Mouse (Mus musculus) mammary gland, adult 2 months (tissue): Measurements from ENCODE around the gene Rsad2. TPM values are rescaled to one million over a fixed set of nuclear protein-coding genes. Genes with fewer than 3 reads are reported as not detected.

Experiments
- polyA plus RNA-seq: library from polyadenylated mRNA; depleted of rRNA; stranded (reverse); fragments of >200 nt; gene quantifications from 2 replicates; pipeline ENCODE4 v1.2.3, GENCODE M21; 2012; ENCODE audit warnings: low replicate concordance; rRNA removed

The Rsad2 gene
- 4.0 and 4.4 TPM in 2 replicates for polyA plus RNA-seq

DNA sequence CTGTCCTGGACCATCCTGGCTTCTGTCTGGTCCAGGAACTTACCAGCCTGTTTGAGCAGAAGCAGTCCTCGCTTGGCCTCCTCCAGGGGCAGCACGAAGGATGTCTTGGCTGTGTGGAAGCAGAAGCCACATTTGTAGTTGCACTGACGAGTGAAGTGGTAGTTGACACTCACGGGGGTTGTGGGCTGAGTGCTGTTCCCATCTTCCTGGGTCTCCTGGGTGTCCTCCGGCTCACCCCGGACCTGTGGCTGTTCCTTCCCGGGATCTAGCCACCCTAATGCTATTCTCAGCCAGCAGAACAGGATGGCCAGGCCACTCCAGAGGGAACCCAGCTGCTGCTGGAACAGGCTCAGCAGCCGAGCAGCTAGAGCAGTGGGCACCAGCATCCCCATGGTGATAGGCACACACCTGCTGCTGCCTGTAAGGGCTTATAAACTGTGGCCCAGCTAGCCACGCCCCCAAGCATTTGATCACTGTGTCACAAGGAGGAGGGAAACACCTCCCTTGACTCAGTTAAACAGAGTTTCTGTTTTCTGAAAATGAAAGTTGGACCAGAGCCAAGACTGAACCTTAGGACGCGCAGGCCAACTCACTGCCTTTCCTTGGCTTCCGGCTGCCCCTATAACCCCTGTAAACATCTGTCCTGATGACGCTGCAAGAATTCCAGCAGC is at the start of gene Rsad2:
Gene Rsad2 (minus strand): TSS at position 425 of the 671 bp plus-strand sequence.

DNA sequence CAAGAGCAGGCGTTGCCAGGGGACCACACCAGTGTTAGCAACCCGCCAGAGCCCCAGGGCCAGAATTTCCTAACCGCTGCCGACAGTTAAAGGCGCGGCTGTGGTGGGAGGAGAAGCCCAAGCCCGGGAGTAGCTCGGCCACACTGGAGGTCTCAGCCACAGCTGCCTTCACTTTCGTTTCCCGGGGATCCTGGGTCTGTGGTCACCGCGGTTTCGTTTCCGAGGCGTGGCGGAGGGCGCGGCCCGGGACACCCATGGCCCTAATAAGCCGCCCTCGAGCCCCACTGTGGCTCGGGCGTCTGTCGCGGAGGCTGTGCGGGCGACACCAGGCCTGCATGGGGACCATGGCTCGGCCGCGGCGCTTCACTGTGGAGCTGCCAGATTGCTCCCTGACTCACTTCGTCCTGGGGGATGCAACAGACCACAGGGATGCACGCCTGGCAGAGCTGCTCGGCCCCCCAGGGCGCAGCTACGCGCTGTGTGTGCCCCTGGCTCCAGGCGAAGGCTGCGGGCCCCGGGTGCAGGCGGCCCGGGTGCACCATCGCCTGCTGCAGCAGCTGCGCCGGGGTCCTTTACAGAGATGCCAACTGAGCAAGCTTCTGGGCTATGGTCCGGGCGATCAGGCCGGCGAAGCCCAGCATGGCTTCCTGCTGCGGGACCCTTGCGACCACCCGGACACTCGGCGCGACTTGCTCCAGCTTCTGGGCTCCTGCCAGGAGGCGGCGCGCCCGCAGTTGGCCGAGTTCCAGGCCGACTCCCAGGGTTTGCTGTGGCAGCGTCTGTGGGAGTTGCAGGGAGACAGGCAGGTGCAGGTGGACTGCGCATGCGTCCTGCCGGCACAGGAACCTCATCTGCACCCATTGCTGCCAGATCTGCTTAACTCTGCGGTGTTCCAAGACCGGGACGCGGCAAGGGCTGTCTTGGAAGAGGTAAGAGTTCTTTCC is 13.1 kb upstream of the Rsad2 start, which contains the start of gene Cmpk2:
Gene Cmpk2 (plus strand): TSS at position 107 of the 944 bp plus-strand sequence.

DNA sequence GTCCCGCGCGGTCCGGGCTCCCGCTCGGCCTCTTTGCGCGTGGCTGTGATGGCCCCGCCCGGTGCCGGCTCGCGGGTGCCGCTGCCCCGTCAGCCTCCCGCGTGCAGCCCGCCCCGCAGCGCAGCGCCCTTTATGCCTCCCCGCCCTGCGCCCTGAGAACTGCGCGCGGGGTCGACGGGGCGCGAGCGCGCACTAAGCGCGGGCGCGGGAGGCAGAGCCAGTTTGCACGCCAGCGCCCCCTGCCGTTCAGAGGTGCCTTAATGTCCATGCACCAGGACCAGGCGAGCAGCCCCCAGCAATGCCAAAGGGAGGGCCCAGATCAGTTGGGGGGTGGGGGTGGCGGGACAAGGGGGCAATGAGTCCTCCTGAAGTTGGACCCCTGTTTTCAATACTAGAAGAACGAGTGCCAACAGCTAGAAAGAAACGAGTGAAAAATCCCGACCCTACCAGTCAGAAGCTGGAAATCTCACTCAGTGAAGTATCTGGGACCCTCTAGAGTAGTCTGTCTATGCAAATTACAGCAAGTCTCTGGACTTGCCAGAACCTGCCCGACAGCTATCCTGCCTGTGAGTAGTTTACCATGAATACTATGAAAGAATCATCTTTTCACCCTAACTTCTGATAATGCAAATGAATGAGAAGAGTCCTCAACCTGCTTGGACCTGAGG is 41.0 kb downstream of the Rsad2 start, which contains the start of gene Rnf144a:
Gene Rnf144a (minus strand): TSS at position 151 of the 668 bp plus-strand sequence.

Other genes with a start within 250 kb of the Rsad2 start
- 23.6 and 30.5 TPM in 2 replicates for gene Rnf144a, start 41.2 kb downstream of the Rsad2 start, polyA plus RNA-seq
- 10.0 and 12.1 TPM in 2 replicates for gene Cmpk2, start 12.8 kb upstream of the Rsad2 start, polyA plus RNA-seq